Mouse (Mus musculus): Measurements from ENCODE around the gene Cd46.

The Cd46 gene

DNA sequence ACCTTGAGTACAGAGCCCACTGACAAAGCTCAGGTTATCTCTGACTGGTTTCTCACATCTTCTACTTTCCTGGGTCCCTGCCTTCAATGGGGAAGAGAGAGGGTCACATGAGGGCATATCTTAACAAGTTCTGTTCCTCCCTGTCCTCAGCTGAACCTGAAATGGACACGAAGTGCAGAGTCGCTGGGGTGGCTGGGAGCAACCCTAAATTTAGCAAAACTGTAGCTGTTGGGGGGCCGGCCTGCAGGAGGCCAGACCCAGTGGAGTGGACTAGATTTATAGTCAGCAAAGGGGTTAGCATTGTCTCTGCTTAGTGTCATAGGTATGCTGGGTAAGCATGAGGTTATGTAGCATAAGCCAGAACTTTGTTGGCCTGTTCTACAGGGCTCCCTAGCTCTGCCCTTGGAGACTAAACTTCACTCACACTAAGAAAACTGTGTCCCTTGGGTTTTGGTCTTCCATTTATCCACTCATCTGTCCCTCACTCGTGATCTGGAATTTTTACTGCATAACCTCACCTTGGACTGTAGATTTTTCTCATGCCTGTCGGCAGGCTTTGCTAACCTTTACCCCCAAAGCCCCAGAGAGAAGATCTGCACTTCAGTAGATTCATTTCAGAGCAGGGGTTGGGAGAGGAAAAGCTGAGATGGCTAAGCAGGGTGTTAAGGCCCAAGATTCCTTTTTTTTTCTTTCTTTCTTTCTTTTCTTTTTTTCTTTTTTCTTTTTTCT lies 99.3 kb downstream of the Cd46 start:
- ChIA-PET CTCF (interaction anchor here in 1 of 4 experiments (0.6 kb wide), 1 partner anchor 233 kb away, joined by 3 read pairs; no protein-coding TSS in a partner anchor), POLR2A (interaction anchor here in 3 of 4 experiments (0.7 to 2.2 kb wide), 4 partner anchors 8 to 159 kb away, joined by 3 to 6 read pairs (median 4); no protein-coding TSS in a partner anchor)

DNA sequence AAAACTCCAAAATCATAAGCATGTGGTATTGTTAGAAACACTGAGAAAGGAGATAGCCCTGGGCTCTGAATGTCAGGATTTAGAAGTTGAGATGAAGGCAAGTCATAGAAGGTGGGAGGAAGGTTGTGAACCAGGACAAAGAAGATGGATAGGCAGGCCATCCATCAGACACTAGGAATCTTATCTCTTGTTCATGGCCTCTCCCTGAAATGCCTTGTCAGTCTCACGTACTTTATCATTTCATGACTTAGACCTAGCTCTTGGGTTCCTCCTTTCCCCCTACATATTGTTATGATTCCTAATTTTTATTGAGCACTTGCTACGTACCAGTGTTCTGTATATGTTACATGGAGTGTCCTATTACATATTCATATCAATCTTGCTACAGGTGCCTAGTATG lies 100.4 kb downstream of the Cd46 start:
- CTCF ChIA-PET: no interaction called here
- POLR2A ChIA-PET: interaction anchor here in 2 of 4 experiments (2.1 to 2.2 kb wide), 2 partner anchors 9 kb away, joined by 5 to 6 read pairs; no protein-coding TSS in a partner anchor

DNA sequence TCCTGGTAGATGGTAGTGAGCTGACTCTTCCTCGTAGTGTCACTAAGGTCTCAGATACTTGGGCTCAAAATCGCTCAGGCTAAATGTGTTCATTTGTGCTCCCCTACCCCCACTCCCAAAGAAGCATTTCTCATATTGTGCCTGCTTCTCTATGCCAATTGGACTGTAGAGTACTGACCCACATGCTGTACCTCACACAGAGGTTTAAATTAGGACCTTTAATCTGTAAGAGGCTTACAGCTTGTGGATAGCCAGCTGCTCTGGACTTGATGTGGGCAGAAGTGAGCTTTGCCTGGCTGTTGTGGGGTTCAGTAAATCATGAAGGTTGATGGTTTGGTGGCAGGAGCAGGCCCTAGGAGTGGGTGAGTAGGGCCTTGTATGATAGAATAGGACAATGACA lies 101.1 kb downstream of the Cd46 start:
- POLR2A ChIA-PET: interaction anchor here in 1 of 4 experiments (2.2 kb wide), 1 partner anchor 10 kb away, joined by 5 read pairs; no protein-coding TSS in a partner anchor
- CTCF ChIA-PET: no interaction called here

DNA sequence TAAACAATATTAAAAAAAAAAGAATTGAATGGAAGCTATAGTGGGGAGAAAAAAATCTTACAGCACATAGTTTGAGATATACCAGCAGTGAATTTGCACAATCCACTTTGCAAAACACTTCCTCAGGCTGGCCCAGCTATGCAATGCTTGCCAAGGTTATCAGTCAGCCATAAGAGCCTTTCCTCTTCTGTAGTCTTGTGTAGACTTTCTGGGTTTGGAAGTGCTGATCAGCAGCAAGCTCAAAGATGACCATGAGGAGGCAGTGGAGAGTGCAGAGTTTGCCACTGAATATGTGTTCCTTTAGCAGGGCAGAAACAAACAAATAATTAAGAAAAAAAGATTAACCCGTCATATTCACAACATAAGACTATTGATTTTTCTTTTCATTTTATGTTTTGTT lies 103.0 kb downstream of the Cd46 start:
- ChIA-PET POLR2A (interaction anchor here in 2 of 4 experiments (0.7 to 1.4 kb wide), 2 partner anchors 12 kb away, joined by 3 to 5 read pairs; no protein-coding TSS in a partner anchor), CTCF (interaction anchor here in 3 of 4 experiments (0.6 to 2.1 kb wide), 8 partner anchors 12 to 963 kb away, joined by 3 to 8 read pairs (median 3); no protein-coding TSS in a partner anchor)

All from embryonic stem cell, embryonic (primary cell).